Mouse (Mus musculus): ENCODE data around the gene Rpl35a. TPM values are rescaled to one million over a fixed set of nuclear protein-coding genes. Genes with fewer than 3 reads are reported as not detected.

Rpl35a gene
- polyA plus RNA-seq, 1 experiment, result 293 TPM

- H3K27me3 ChIP-seq (ENCODE audit: control insufficient read depth, insufficient read depth, low read length), result no peaks in the 10 kb centered on the region
- TF ChIP-seq POLR2A (IDR thresholded peaks at IDR 0.05; ENCODE audit: control insufficient read depth, low read depth, low read length) (no peak), CTCF (IDR thresholded peaks at IDR 0.05; ENCODE audit: control insufficient read depth, insufficient read depth, insufficient replicate concordance, low read depth, low read length) (no peak)
- H3K27ac ChIP-seq (ENCODE audit: control insufficient read depth, insufficient read depth, low read depth, low read length), result peak overlapping the region; percentile 19; the same call in 1 of the 2 replicates
- no peaks in the 10 kb centered on the region; the same call in 1 of the 2 replicates for H3K36me3 ChIP-seq (ENCODE audit: control insufficient read depth, insufficient read depth, low read length)
- no peak overlapping the region for H3K4me3 ChIP-seq (ENCODE audit: control insufficient read depth, low read depth, low read length)
- no peaks in the 10 kb centered on the region for H3K4me1 ChIP-seq (ENCODE audit: control insufficient read depth, insufficient read depth, low read length)
Measured at GRCm38 (mm10) chr16:33077069-33077627, 20.9 kb downstream of the Rpl35a start.

- no peak overlapping the region for H3K4me3 ChIP-seq (ENCODE audit: control insufficient read depth, low read depth, low read length)
- H3K4me1 ChIP-seq (ENCODE audit: control insufficient read depth, insufficient read depth, low read length), result no peaks in the 10 kb centered on the region
- H3K27me3 ChIP-seq (ENCODE audit: control insufficient read depth, insufficient read depth, low read length), result no peaks in the 10 kb centered on the region
- no peaks in the 10 kb centered on the region; the same call in 1 of the 2 replicates for H3K36me3 ChIP-seq (ENCODE audit: control insufficient read depth, insufficient read depth, low read length)
- H3K27ac ChIP-seq (ENCODE audit: control insufficient read depth, insufficient read depth, low read depth, low read length), result no peak overlapping the region
- no peak for TF ChIP-seq CTCF (IDR thresholded peaks at IDR 0.05; ENCODE audit: control insufficient read depth, insufficient read depth, insufficient replicate concordance, low read depth, low read length)
- no peak for TF ChIP-seq POLR2A (IDR thresholded peaks at IDR 0.05; ENCODE audit: control insufficient read depth, low read depth, low read length)
Measured at GRCm38 (mm10) chr16:33080063-33080462, 23.8 kb downstream of the Rpl35a start.

- TF ChIP-seq CTCF (IDR thresholded peaks at IDR 0.05; ENCODE audit: control insufficient read depth, insufficient read depth, insufficient replicate concordance, low read depth, low read length), result no peak
- TF ChIP-seq POLR2A (IDR thresholded peaks at IDR 0.05; ENCODE audit: control insufficient read depth, low read depth, low read length), result no peak
- H3K4me1 ChIP-seq (ENCODE audit: control insufficient read depth, insufficient read depth, low read length), result no peaks in the 10 kb centered on the region
- H3K27me3 ChIP-seq (ENCODE audit: control insufficient read depth, insufficient read depth, low read length), result no peaks in the 10 kb centered on the region
- no peaks in the 10 kb centered on the region; the same call in 1 of the 2 replicates for H3K36me3 ChIP-seq (ENCODE audit: control insufficient read depth, insufficient read depth, low read length)
- no peak overlapping the region for H3K27ac ChIP-seq (ENCODE audit: control insufficient read depth, insufficient read depth, low read depth, low read length)
- H3K4me3 ChIP-seq (ENCODE audit: control insufficient read depth, low read depth, low read length), result no peak overlapping the region
Measured at GRCm38 (mm10) chr16:33082951-33083350, 26.7 kb downstream of the Rpl35a start.

- Histone ChIP-seq H3K4me1 (ENCODE audit: control insufficient read depth, insufficient read depth, low read length) (no peaks in the 10 kb centered on the region), H3K27ac (ENCODE audit: control insufficient read depth, insufficient read depth, low read depth, low read length) (no peak overlapping the region), H3K27me3 (ENCODE audit: control insufficient read depth, insufficient read depth, low read length) (no peaks in the 10 kb centered on the region), H3K36me3 (ENCODE audit: control insufficient read depth, insufficient read depth, low read length) (no peaks in the 10 kb centered on the region; the same call in 1 of the 2 replicates), H3K4me3 (ENCODE audit: control insufficient read depth, low read depth, low read length) (no peak overlapping the region)
- TF ChIP-seq POLR2A (IDR thresholded peaks at IDR 0.05; ENCODE audit: control insufficient read depth, low read depth, low read length) (no peak), CTCF (IDR thresholded peaks at IDR 0.05; ENCODE audit: control insufficient read depth, insufficient read depth, insufficient replicate concordance, low read depth, low read length) (no peak)
Measured at GRCm38 (mm10) chr16:33083996-33084395, 27.7 kb downstream of the Rpl35a start.

GRCm38 (mm10) chr16:33085666-33086065 is 29.4 kb downstream of the Rpl35a start:
- Histone ChIP-seq H3K27ac (ENCODE audit: control insufficient read depth, insufficient read depth, low read depth, low read length) (peak overlapping the region; percentile 67), H3K4me3 (ENCODE audit: control insufficient read depth, low read depth, low read length) (no peak overlapping the region), H3K36me3 (ENCODE audit: control insufficient read depth, insufficient read depth, low read length) (peaks cover 2% of the 10 kb centered on the region), H3K4me1 (ENCODE audit: control insufficient read depth, insufficient read depth, low read length) (no peaks in the 10 kb centered on the region), H3K27me3 (ENCODE audit: control insufficient read depth, insufficient read depth, low read length) (no peaks in the 10 kb centered on the region)
- no peak for TF ChIP-seq CTCF (IDR thresholded peaks at IDR 0.05; ENCODE audit: control insufficient read depth, insufficient read depth, insufficient replicate concordance, low read depth, low read length)
- no peak for TF ChIP-seq POLR2A (IDR thresholded peaks at IDR 0.05; ENCODE audit: control insufficient read depth, low read depth, low read length)

Other genes with a start within 250 kb of the Rpl35a start
- 1.9 TPM in 1 of 2 replicates, not detected in the other for gene Smbd1, start 246.0 kb upstream of the Rpl35a start, polyA plus RNA-seq (2012; rRNA removed)
- 35.8 and 45.3 TPM in 2 replicates for gene Fyttd1, start 179.0 kb upstream of the Rpl35a start, polyA plus RNA-seq (2012; rRNA removed)
- 77.3 and 84.7 TPM in 2 replicates for gene Rubcn, start 178.7 kb upstream of the Rpl35a start, polyA plus RNA-seq (2012; rRNA removed)
- 14.2 and 15.4 TPM in 2 replicates for gene Lrch3, start 142.4 kb upstream of the Rpl35a start, polyA plus RNA-seq (2012; rRNA removed)
- gene Iqcg, start 235 bp upstream of the Rpl35a start, polyA plus RNA-seq (2012; rRNA removed), result 21.8 and 22.8 TPM in 2 replicates
- 7.3 and 10.8 TPM in 2 replicates for gene Lmln, start 6.1 kb downstream of the Rpl35a start, polyA plus RNA-seq (2012; rRNA removed)
- 9.7 and 10.8 TPM in 2 replicates for gene Osbpl11, start 128.6 kb downstream of the Rpl35a start, polyA plus RNA-seq (2012; rRNA removed)
- 7.6 and 10.6 TPM in 2 replicates for gene Snx4, start 195.0 kb downstream of the Rpl35a start, polyA plus RNA-seq (2012; rRNA removed)